Mouse (Mus musculus) ES-E14 (cell line): ENCODE measurements around the gene Itpr2. TPM values are rescaled to one million over a fixed set of nuclear protein-coding genes. Genes with fewer than 3 reads are reported as not detected.

Experiments used
- DNase-seq: peaks from one replicate; pipeline ENCODE4 v3.0.0-alpha.2; 2013; ENCODE audit warnings: low read depth, low spot score
- H3K27ac ChIP-seq: 2 replicates; pipeline ENCODE4 v1.5.1; 2012; ENCODE audit warnings: low read depth, mild to moderate bottlenecking, low read length, moderate library complexity, mixed read lengths; ENCODE audit not compliant: poor library complexity, insufficient read depth, severe bottlenecking
- H3K36me3 ChIP-seq: 2 replicates; pipeline ENCODE4 v1.6.1; 2012; ENCODE audit warnings: mild to moderate bottlenecking, low read length, moderate library complexity, mixed read lengths; ENCODE audit not compliant: control insufficient read depth, poor library complexity, insufficient read depth, severe bottlenecking
- H3K4me1 ChIP-seq, 2 experiments: fragments of 150-350 bp in 1 of 2; sonication (generic) in 1 of 2; 2 replicates each; pipeline ENCODE4 v1.6.1; 2012; ENCODE audit warnings: low read length in 2 of 2, mild to moderate bottlenecking in 1 of 2, mixed read lengths in 1 of 2; ENCODE audit not compliant: control insufficient read depth in 2 of 2, insufficient read depth in 2 of 2, poor library complexity in 1 of 2
- H3K4me3 ChIP-seq, 2 experiments: fragments of 150-350 bp in 1 of 2; sonication (generic) in 1 of 2; 2 replicates each; pipeline ENCODE4 v1.5.1; 2012; ENCODE audit warnings: low read length in 2 of 2, low read depth in 1 of 2, mild to moderate bottlenecking in 1 of 2, mixed read lengths in 1 of 2; ENCODE audit not compliant: insufficient read depth in 1 of 2, poor library complexity in 1 of 2, severe bottlenecking in 1 of 2
- H3K9ac ChIP-seq: 2 replicates; pipeline ENCODE4 v1.6.1; 2012; ENCODE audit warnings: low read depth, mild to moderate bottlenecking, low read length, mixed read lengths; ENCODE audit not compliant: poor library complexity, insufficient read depth, severe bottlenecking
- H3K9me3 ChIP-seq: fragments of 150-350 bp; sonication (generic); 2 replicates; pipeline ENCODE4 v1.6.1; 2012; ENCODE audit warnings: low read depth, mild to moderate bottlenecking, low read length; ENCODE audit not compliant: control insufficient read depth, insufficient read depth
- CHD2 ChIP-seq: IDR thresholded peaks from 2 replicates; pipeline ENCODE4 v1.6.1; 2014; ENCODE audit warnings: mild to moderate bottlenecking, low read depth, low read length, inconsistent platforms
- HCFC1 ChIP-seq: IDR thresholded peaks from 2 replicates; pipeline ENCODE4 v1.6.1; 2012; ENCODE audit warnings: low read length, inconsistent platforms, borderline replicate concordance; ENCODE audit not compliant: insufficient read depth
- MAFK ChIP-seq: IDR thresholded peaks from 2 replicates; pipeline ENCODE4 v1.6.1; 2014; ENCODE audit warnings: mild to moderate bottlenecking, low read depth, low read length, inconsistent platforms; ENCODE audit not compliant: insufficient read depth
- ZC3H11A ChIP-seq: IDR thresholded peaks from 2 replicates; pipeline ENCODE4 v1.6.1; 2012; ENCODE audit warnings: low read depth, mild to moderate bottlenecking, inconsistent platforms, low read length, borderline replicate concordance
- ZNF384 ChIP-seq: IDR thresholded peaks from 2 replicates; pipeline ENCODE4 v1.6.1; 2012; ENCODE audit warnings: low read depth, low read length, inconsistent platforms
- in situ Hi-C, 2 experiments: fragments of 600-800 bp; cut with MboI; formaldehyde crosslinking; loops; one replicate each; pipeline ENCODE4 v1.15.1; 2025; ENCODE audit warnings: low sequenced_read_pairs in 2 of 2, inconsistent platforms in 1 of 2; ENCODE audit not compliant: unreplicated experiment in 2 of 2
- total RNA-seq: library from RNA; depleted of rRNA; stranded (reverse); fragments of 300-350 nt; gene quantifications from 2 replicates; pipeline ENCODE4 v1.2.3, GENCODE M21; 2012

The Itpr2 gene
- total RNA-seq, 1 experiment, result 1.5 TPM

GRCm38 (mm10) chr6:146230903-146231302 lies 271.1 kb downstream of the Itpr2 start:
- Histone ChIP-seq H3K4me1 (no peaks in the 10 kb centered on the region), H3K9me3 (no peaks in the 10 kb centered on the region), H3K27ac (no peak overlapping the region), H3K4me3 (no peak overlapping the region), H3K9ac (no peak overlapping the region), H3K36me3 (no peaks in the 10 kb centered on the region)
- no peak for DNase-seq
- in situ Hi-C loops, result no loop called here
- TF ChIP-seq ZC3H11A (no peak), CHD2 (no peak), HCFC1 (no peak), MAFK (no peak)

- TF ChIP-seq ZC3H11A (no peak), HCFC1 (no peak)
- Histone ChIP-seq H3K4me1 (no peaks in the 10 kb centered on the region), H3K4me3 (no peak overlapping the region), H3K36me3 (no peaks in the 10 kb centered on the region), H3K27ac (no peak overlapping the region), H3K9me3 (no peaks in the 10 kb centered on the region), H3K9ac (no peak overlapping the region)
- in situ Hi-C loops, result no loop called here
- DNase-seq, result no peak
These were observed 271.6 kb downstream of the Itpr2 start for GRCm38 (mm10) chr6:146230373-146230788.

- Histone ChIP-seq H3K9me3 (no peaks in the 10 kb centered on the region), H3K27ac (no peak overlapping the region), H3K9ac (no peak overlapping the region), H3K4me1 (no peaks in the 10 kb centered on the region), H3K36me3 (no peaks in the 10 kb centered on the region), H3K4me3 (no peak overlapping the region)
- no peak for TF ChIP-seq HCFC1
- TF ChIP-seq ZC3H11A, result no peak
- TF ChIP-seq MAFK, result no peak
- no peak for TF ChIP-seq ZNF384
- TF ChIP-seq CHD2, result no peak
- in situ Hi-C loops, result no loop called here
- DNase-seq, result no peak
These were observed 272.1 kb downstream of the Itpr2 start for GRCm38 (mm10) chr6:146229967-146230366.

DNA sequence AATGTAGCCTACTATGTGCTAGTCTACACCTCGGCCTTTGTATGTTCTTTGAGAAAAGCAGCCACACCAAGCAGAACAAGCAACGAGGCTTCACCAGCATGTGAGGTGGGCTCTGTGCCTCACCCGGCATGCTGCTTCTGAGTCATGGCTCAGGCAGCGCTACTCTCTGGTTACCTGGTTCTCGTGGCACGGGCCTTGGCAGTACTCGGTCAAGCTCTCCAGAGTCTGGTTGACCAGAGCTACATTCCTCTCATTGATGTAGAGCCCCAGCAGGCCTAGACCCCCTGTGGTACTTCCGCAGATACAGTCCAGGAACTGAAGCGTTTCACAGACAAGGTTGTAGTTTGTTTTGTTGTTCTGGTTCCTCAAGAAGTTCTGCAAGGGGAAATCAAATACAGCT lies 272.5 kb downstream of the Itpr2 start:
- in situ Hi-C loops, result no loop called here
- TF ChIP-seq HCFC1, result no peak
- no peak for TF ChIP-seq ZNF384
- TF ChIP-seq MAFK, result no peak
- no peak for TF ChIP-seq ZC3H11A
- no peak for TF ChIP-seq CHD2
- Histone ChIP-seq H3K9me3 (no peaks in the 10 kb centered on the region), H3K4me1 (no peaks in the 10 kb centered on the region), H3K36me3 (no peaks in the 10 kb centered on the region), H3K27ac (no peak overlapping the region), H3K9ac (no peak overlapping the region), H3K4me3 (no peak overlapping the region)
- DNase-seq, result no peak

DNA sequence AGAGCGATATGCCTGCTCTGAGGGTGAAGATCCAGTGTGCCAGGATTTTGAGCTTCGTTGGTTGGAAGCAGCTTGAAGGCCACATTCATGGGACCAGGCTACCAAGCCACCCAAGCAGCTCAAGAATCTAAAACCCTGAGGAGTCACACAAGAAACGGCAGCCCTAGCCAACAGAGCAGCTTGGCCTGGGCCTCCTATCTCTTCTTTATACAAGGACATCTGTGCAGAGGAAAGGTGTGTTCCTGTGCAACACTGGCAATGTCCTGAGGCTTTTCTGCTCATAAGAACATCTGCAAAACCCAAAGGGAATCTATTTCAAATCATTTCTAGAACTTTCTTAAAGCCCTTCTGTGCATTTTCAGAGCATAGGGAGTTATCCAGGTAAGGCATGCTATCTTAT lies 274.0 kb downstream of the Itpr2 start:
- in situ Hi-C loops, result no loop called here
- no peaks in the 10 kb centered on the region for H3K4me1 ChIP-seq
- no peak overlapping the region for H3K9ac ChIP-seq
- H3K36me3 ChIP-seq, result no peaks in the 10 kb centered on the region
- H3K27ac ChIP-seq, result no peak overlapping the region
- no peak overlapping the region for H3K4me3 ChIP-seq
- no peaks in the 10 kb centered on the region for H3K9me3 ChIP-seq
- TF ChIP-seq HCFC1 (no peak), CHD2 (no peak), ZNF384 (no peak), MAFK (no peak), ZC3H11A (no peak)
- DNase-seq, result no peak
